Mouse (Mus musculus) urinary bladder, adult 2 months (tissue): Measurements from ENCODE around the gene Ncor2. TPM values are rescaled to one million over a fixed set of nuclear protein-coding genes. Genes with fewer than 3 reads are reported as not detected.
A peak's percentile ranks its signal among the peaks of the same experiment; 100 is the strongest.

ENCODE experiments used
- DNase-seq: peaks from one replicate; pipeline ENCODE4 v3.0.0; 2022; ENCODE audit warnings: low spot score
- polyA plus RNA-seq: library from polyadenylated mRNA; depleted of rRNA; stranded (reverse); fragments of >200 nt; gene quantifications from 2 replicates; pipeline ENCODE4 v1.2.3, GENCODE M21; 2012

Ncor2 gene
- polyA plus RNA-seq, 1 experiment, result 24.5 TPM

DNA sequence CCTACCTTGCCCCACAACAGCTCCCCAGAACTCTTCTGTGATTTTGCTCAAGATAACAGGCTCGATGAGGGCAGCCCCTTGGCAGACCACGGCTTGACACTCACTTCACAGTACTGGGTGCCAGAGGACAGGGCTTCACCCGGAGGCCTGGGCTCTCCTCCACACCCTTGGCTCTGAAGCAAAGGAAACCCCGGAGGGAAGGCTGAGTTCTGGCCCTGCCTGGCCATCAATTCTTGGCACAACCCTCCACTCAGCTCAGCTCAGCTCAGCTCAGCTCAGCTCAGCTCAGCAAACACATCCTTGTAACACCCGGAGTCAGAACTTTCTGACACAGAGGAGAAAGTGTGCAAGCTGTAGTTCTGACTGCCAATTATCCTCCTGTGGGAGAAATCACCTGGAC, 30.3 kb downstream of the Ncor2 start:
- DNase-seq, result no peak

DNA sequence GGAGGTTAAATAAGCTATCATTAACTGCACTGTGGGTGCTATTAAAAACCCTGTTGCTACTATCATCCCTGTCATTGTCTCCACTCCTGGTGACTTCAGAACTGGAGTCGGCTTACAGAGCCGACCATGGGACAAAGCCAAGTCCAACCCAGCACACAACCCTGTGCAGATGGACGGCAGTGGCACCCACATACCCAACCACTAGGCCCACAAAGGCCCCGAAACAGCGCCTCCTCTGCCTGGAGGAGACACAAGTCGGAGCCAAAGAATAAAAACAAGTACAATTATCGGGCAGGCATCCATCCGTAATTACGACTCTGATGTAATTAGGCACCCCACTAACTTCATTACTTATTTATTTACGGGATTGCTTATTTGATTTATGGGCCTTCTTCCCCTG, 30.8 kb downstream of the Ncor2 start:
- DNase-seq, result no peak

DNA sequence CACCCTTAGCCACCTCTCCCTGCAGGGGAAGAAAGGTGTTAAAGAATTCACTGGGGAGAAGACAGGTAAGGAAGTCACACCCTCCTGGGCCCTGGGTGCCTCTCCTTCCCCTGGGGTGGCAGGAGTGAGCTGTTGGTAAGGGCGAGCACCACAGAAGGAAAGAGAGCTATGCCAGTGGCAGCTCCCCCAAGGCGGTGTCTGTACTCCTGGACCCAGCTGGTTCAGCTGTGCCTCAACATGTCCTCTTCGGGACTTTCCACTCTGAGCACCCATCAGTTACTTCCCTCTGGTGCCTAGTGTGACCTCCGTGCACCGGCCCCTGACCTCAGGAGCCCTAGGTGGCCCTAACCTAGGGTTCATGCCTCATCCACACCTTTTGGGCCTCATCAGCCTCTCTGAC, 31.9 kb downstream of the Ncor2 start:
- no peak for DNase-seq

DNA sequence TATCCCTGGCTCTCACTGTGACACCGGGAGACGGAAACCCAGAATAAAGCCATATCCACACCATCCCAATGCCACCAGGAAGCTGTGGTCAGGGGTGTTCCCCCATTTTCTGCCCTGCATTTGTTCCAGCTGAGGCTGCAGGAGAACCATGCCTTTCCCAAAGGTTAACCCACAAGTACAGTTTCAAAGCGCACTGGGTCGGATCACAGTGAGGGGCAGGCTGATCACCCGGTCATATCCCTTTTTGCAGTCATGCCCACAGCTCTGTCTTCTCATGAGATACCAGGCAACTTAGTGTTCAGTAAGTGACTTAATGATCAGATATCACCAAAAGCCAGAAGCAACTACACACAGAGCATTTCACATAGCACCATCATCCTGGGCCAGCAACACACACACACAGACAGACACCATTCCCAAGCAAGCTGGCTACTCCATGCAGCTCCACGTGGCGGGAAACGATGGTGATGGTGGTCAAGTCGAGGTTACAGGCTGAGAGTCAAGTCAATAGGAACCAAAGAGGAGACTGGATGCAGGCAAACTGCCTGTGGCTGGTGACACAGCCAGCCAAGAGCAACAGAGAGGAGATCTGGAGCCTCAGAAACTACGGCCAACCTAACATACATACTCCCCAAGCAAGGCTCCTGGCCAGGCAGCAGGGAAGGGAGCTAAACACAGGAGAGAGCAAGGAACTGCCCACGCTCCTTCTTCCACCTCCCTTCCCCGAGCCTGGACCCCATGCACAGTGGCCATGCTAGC, 35.7 kb downstream of the Ncor2 start:
- no peak for DNase-seq

DNA sequence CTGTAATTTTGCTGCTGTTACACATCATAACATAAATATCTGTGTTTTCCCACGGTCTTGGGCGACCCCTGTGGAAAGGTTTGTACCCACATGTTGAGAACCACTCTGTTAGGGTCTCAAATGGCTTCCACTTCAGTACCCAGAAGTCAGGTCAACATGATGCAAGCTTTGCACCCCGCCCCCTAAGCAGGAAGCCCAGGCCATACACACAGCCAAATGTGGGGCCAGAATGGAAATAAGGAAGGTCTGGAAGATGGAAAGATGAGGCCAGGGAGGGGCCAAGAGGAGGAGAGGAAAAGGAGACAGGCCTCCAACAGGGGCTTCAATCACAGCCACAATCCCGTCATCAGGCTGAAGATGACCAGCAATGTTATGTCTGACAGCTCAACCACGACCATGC, 37.1 kb downstream of the Ncor2 start:
- DNase-seq, result no peak

DNA sequence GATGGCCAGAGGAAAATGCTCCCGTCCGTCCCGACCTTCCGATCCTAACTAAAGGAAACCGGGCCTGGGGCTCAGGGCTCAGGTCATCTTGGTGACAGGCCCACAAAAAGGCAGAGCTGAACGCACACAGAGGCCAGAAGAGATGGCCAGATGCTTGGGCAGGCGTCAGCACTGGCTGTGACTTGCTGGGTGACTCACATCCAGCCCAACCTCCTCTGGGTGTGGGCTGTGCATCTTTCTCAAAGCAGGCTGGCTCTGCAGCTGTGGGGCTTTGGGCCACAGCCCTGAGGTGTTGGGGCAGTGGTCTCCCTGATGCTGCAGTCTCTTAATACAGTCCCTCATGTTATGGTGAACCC, 37.5 kb downstream of the Ncor2 start:
- DNase-seq, result no peak

DNA sequence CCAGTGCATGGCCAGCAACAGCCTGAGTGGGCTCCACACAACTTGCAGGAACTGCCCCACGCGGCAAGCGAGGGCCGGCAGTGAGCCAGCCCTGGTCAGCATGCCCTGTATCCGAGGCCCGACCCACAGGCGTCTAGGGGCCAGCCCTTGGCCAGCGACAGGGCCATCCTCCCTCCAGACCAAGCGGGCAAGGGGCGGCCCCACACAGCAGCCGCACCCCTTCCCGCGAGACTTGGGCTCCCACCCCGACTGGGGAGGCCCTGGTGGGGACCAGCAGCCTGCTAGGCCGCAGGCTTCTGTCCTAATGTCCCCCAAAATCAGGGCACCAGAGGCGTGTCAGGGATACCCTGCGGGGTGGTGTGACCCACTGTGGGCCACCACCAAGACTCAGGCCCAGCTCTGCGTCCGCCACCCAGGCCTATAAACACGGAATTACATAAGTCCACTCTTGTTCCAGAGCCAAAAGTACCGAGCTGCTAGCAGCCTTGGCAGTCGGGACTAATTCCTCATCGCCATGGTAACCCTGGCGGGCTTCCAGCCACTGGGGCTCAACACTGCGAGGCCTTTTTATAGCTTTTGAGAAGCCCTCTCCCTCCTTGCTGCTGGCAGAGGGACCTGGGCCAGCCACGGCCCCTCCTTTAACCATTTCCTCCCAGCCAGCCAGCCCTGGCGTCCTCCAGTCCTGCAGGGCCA, 38.0 kb downstream of the Ncor2 start:
- DNase-seq, result peak; percentile 94

DNA sequence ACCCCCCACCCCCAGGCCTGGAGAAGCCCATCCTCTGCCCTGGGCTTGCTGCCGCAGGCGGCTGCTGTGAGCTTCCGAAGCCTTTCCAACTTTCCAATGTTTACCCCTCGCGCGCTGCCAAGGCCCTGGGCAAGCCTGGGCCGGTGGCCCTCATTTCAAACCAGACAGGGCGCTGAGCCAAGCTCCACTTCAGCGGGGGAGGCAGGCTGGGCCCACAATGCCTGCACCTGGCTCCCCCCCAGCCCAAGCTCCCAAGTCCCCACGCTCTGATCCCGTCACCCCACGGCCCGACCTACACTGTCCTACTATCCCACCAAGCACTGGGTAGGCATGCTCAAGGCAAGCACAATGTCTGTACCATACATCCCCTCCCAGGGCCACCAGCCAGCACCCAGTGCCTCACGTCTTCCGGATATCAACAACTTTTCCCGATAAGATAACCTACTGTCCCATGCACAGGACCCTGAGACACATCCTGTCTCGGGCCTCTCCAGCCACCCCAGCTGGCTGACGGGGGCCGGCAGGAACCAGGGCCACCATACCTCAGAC, 38.8 kb downstream of the Ncor2 start:
- peak; percentile 79 for DNase-seq

DNA sequence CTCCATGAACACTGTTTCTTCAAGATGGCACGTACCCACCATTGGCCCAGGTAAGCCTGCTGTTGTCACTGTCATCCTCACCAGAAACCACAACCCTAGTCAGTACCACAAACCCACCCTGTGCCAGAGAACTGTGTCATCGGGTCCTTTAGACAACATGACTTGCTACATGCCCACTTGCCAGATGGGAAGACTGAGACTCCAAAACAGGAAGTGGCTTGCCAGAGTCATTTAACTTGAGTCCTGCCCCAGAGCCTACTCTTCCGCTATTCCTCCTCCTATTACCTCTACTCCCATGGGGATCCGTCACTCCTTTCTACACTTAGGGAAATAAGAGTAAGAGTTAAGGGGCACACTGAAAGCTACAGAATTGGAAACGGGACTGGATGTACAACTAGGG, 39.4 kb downstream of the Ncor2 start:
- no peak for DNase-seq

DNA sequence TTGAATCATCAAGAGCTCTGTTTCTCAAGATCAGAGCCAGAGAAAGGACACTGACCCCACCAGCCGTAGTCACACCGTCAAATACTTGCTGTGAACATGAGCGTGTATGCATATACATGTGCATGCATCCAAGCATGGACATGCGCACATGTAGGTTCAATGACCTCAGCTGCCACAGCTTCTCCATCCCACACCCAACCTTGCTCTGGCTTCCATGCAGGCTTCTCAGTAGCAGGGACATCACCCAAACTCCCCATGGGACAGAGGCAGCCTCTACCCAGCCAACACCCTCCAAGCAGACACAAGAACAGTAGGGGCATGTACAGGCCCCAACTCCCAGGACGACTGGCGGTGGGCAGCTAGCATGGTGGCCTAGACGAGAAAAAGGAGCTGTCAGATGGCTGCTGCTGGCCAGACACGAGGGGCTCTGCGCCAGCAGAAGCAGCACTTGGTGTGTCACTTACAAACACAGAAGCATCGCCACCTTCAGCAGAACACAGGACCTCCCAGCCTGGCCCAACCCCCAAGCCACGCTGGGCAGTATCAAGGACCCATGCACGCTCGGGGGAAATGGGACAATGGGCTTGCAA, 40.1 kb downstream of the Ncor2 start:
- DNase-seq, result no peak

DNA sequence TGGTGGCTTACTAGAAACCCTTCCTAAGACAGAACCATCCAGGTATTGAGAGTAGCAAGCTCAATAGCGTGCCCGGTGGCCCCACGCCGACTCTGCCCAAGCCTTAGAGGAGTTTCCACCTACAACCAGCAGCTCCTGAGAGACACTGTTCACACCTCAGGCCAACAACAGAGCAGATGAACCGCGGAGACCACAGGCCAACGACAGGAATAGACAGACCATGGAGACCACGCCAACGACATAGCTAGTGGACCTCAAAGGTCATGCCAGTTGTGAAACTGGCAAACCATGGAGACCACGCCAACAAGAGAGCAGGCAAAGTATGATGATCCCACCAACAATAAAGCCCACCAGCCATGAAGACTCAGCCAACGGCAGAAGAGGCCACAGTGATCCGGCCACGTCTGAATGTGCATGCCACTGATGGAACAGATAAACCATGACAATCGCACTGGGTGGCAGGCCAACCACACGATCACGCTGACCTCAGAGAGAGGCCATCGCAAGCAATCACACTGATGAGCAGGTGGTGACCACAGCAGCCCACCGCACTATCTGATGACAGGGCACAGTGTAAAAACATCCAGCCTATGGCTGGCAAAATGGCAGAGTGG, 41.2 kb downstream of the Ncor2 start:
- DNase-seq, result no peak

DNA sequence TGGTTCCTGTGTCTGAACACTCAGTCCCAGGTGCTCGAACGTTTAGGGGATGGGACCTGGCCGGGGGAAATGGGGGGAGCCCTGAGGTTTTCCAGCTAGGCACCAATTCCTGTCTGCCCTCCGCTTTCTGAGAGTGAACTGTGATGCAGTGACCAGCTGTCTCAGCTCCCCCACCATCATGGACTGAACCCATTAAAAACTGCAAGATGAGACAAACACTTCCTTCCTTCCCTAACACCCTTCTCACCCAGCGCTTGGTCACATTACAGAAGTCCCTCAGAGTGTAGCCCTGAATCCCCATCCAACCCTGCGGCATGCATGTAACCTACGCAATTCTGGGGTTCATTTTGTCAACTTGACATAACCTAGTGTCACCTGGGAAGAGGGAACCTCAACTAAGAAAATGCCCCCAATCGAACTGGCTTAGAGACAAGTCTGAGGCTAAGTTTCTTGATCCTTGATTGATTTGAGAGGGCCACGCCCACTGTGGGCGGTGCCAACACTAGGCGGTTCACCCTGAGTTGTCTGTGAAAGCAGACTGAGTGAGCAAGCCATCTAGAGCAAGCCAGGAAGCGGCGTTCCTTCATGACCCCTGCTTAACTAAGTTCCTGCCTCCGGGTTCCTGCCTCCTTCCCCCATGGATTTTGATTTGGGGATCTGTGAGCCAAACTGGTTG, 41.9 kb downstream of the Ncor2 start:
- no peak for DNase-seq

DNA sequence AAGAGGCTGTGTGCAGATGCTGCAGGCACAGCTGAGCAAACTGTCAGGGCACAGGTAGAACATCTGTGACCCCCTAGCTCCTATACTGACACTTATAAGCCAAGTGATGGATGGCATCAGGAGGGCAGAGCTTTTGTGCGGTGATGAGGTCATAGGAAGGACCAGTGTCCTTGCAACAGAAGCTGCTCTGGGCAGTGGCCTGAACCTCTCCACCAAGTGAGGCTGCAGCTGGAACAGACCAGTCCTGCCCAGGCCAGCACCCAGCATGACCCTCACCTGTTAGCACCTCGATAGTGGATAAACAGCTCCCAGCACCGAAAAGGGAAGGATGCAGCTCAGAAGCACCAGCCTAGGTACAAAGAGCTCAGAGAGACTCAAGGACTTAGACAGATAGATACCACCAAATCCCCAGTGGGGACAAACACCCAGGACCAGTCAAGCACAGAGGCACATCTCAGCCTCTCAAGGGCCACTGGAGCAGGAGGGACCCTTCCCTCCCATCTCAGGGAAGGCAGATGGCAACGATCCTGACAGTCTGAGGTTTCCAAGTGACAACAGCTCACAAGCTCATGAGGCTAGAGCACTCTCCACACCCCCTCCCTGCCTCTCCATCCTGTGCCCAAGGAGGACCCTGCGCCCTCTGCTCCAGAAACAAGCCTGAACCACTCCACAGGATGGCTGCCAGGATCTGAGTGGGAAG, 42.6 kb downstream of the Ncor2 start:
- DNase-seq, result no peak

DNA sequence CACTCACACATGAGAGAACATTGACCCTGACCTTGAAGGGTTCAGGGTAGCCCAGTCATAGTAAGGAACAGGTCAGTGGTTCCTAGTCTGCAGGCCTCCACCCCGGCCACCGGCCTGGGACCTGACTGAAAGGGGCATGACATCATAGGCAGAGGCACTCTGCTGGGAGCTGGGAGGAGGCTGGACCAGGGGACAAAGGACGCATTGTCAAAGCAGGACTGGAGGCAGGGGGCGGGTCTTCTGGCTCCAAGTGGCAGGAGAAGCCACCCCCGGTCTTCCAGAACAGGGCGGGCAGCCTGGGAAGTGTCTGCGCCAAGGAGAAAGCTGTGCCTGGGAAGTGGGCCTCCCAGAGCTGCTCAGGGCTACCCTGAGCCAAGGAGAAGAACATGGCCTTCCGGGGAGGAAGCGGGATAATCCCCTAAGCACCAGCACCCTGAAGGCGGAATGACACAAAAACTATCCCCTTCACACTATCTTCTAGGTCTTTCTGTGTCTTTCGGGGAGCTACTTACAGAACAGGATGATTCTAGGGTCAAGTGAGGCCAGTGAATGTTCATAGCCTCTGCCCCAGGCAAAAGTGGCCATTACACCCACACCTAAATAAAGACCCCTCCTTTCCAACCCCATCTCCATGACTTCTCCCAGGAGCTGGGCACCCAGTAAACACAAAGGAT, 44.1 kb downstream of the Ncor2 start:
- no peak for DNase-seq

DNA sequence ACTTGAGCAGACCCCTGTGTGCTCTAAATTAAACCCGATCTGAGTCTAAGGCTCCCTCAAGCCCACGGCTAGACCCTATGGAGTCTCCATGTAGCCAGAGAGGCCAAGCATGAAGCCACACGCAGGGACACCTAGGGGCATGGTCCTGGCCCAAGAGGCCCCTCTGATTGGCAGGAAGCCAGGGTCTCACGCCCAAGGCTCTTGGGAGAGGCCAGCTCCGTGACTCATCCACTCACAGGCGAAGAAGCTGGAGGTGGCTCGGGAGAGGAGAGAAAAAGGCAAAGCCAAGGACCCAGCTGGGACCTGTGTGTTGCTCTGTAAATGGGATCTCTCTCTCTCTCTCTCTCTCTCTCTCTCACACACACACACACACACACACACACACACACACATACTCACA, 44.6 kb downstream of the Ncor2 start:
- DNase-seq, result no peak

DNA sequence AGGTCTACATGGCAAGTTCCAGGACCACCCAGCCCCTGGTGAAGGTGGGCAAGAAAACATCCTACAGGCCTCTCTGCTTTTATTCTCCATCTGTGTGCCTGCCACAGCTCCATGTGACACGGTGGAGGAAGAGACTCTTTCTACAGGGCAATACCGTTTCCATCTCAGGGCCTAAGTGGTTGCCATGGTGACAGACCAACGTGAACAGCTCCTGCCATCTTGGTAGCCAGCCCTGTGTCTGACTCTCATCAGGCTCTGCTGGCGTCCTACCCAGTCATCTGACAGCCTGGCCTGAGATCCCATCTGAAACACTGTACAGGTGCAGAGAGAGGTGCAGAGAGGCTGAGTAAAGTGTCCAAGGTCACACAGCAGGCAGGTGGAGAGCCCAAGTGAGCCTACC, 45.4 kb downstream of the Ncor2 start:
- DNase-seq, result no peak

DNA sequence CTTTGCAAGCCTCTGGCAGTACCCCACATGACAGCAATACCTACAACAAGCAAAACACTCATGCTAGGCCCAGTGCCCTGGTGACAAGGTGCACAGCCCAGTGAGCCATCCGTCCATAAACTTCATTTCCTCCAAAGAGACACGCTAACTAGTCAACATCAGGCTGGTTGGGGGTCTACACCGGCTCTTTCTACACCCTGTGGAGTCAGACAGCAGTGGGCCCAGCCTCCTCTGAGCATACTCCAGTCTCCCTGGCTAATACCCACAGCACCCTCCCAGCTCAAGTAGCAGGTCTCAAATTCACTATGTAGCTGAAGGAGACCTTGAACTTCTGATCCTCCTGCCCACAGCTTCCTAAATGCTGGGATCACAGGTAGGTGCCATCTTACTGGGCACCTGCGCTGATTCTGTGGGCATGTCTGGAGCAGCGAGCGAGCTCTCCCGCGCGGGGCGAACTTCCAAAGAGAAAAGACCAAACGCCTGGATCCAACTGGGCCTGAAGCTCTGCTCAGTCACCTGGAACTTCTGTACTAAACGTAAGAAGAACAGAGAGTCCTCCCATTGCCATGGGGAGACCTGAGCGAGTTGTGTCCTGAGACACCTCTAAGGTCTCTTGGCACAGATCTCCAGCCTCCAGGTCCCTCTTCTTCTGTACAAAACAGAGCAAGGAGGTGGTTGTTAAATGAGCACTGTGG, 46.3 kb downstream of the Ncor2 start:
- no peak for DNase-seq

DNA sequence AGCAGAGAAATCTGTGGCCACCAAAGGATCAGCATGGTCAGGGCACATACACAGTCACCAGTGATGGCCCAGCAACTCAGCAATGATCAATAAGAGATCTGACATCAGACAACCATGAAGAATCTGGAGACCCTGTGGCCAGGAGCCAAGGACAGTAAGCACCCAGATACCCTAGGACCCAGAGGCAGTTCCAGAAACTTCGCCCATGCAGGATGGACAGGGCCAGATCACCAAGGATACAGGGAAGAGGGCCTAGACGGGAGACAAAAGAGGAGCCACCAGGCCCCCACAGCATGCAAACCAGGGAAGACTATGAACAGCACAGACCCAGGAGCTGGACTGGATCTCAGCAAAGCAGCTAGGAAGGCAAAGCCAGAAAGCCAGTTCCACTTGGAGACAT, 47.0 kb downstream of the Ncor2 start:
- DNase-seq, result no peak

DNA sequence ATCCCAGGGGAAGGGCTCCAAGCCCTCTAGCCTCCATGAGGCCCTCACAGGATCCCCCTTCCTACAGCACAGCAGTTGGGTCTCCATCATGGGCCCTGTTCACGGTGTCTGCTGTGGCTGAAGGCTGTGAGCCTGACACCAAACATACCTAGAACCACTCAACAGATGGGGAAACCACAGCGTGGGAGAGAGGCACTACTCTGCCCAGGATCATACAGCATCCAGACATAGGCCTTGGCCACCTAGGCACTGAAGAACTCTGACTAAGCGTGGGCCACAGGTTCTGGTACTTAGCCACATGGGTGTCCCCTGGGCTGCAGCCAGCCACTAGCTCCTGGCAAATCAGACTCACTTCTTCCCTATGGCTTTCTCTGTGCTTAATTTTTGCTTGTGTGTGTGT, 48.6 kb downstream of the Ncor2 start:
- no peak for DNase-seq

DNA sequence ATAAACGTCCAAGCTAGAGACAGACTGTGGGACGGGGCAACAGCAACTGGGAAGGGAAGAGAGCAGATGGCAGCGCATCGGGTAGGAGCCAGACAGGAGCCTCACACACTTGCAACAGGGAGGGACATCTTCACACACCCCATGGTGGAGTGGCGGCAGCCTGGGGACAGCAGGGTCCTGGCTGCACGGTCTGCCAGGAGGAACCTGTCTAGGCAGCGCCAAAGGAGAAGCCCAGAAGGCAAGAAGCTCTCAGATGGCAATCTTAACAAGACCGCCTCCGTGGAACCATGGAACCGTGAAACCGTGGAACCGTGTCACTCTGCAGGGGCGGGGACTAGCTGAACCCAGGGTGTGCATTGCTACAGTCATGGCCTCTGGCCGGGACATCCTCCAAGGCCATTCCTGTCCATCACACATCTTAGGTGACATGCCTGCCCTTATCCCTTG, 50.1 kb downstream of the Ncor2 start:
- DNase-seq, result no peak
